Mouse (Mus musculus) thymus, adult 18-20 months (tissue): ENCODE measurements around the gene Kyat3.
"Not testable (repeated sequence)": the region's sequence is repeated elsewhere in the genome, so short reads cannot be mapped to it uniquely, and the experiment has no call there.

Source experiments
- DNase-seq, 2 experiments: peaks; one replicate each; pipeline ENCODE4 v3.0.0; 2022; ENCODE audit warnings: mixed read lengths in 2 of 2

The Kyat3 gene

GRCm38 (mm10) chr3:142700442-142701322, at the start of gene Kyat3:
TSS of gene Kyat3 (plus strand) at chr3:142701051.
- DNase-seq, result peak; percentile 84 to 85

GRCm38 (mm10) chr3:142664723-142665122, 36.1 kb upstream of the Kyat3 start:
- no peak for DNase-seq

- no peak for DNase-seq
These were observed 26.2 kb upstream of the Kyat3 start for GRCm38 (mm10) chr3:142674607-142675006.

- no peak for DNase-seq
These were observed 12.9 kb upstream of the Kyat3 start for GRCm38 (mm10) chr3:142687939-142688338.

- no peak for DNase-seq
These were observed 12.5 kb upstream of the Kyat3 start for GRCm38 (mm10) chr3:142688353-142688752.

GRCm38 (mm10) chr3:142696517-142696916, 4.3 kb upstream of the Kyat3 start:
- no peak for DNase-seq

- DNase-seq, result no peak
These were observed 647 bp downstream of the Kyat3 start for GRCm38 (mm10) chr3:142701407-142701989.

GRCm38 (mm10) chr3:142706581-142707444, 6.0 kb downstream of the Kyat3 start:
- DNase-seq, result no peak

GRCm38 (mm10) chr3:142708181-142708848, 7.5 kb downstream of the Kyat3 start:
- not testable (repeated sequence) for DNase-seq

- DNase-seq, result no peak
These were observed 8.1 kb downstream of the Kyat3 start for GRCm38 (mm10) chr3:142708849-142709419.

GRCm38 (mm10) chr3:142710360-142711007, 9.6 kb downstream of the Kyat3 start:
- DNase-seq, result peak; percentile 28 to 35

- DNase-seq, result no peak
These were observed 10.5 kb downstream of the Kyat3 start for GRCm38 (mm10) chr3:142711372-142711771.

- not testable (repeated sequence) for DNase-seq
These were observed 11.7 kb downstream of the Kyat3 start for GRCm38 (mm10) chr3:142712401-142713040.

- no peak for DNase-seq
These were observed 24.6 kb downstream of the Kyat3 start for GRCm38 (mm10) chr3:142725481-142725880.

- no peak for DNase-seq
These were observed 25.3 kb downstream of the Kyat3 start for GRCm38 (mm10) chr3:142725969-142726672.

- DNase-seq, result no peak
These were observed 33.4 kb downstream of the Kyat3 start for GRCm38 (mm10) chr3:142734291-142734690.

GRCm38 (mm10) chr3:142740896-142741295, 40.0 kb downstream of the Kyat3 start:
- DNase-seq, result no peak

- no peak for DNase-seq
These were observed 43.4 kb downstream of the Kyat3 start for GRCm38 (mm10) chr3:142743973-142744898.

- no peak for DNase-seq
These were observed 44.2 kb downstream of the Kyat3 start for GRCm38 (mm10) chr3:142745076-142745475.
